Mouse (Mus musculus) kidney, postnatal 10 days (tissue): ENCODE data around the gene Trpc2.

Experiments
- DNase-seq: peaks from one replicate; pipeline ENCODE4 v3.0.0; 2021; ENCODE audit warnings: mixed read lengths

Trpc2 gene

GRCm38 (mm10) chr7:102102696-102103095 lies 19.8 kb downstream of the Trpc2 start:
- DNase-seq: no peak

GRCm38 (mm10) chr7:102103555-102103954 lies 20.6 kb downstream of the Trpc2 start:
- DNase-seq: no peak

GRCm38 (mm10) chr7:102104126-102104525 lies 21.2 kb downstream of the Trpc2 start:
- DNase-seq: no peak

GRCm38 (mm10) chr7:102106700-102107141 lies 23.8 kb downstream of the Trpc2 start:
- DNase-seq: peak; percentile 30

- no peak for DNase-seq
These were observed 25.3 kb downstream of the Trpc2 start for GRCm38 (mm10) chr7:102108206-102108605.

- no peak for DNase-seq
These were observed 26.3 kb downstream of the Trpc2 start, which contains the start of gene Art5 for GRCm38 (mm10) chr7:102109171-102109570. Gene Art5 (minus strand): TSS chr7:102109489.

GRCm38 (mm10) chr7:102109746-102110145 lies 26.8 kb downstream of the Trpc2 start:
- DNase-seq: no peak

- DNase-seq: no peak
These were observed 30.3 kb downstream of the Trpc2 start for GRCm38 (mm10) chr7:102113151-102113729.

GRCm38 (mm10) chr7:102116579-102117331 lies 33.8 kb downstream of the Trpc2 start, which contains the start of gene Chrna10:
Gene Chrna10 (minus strand): TSS chr7:102116828.
- DNase-seq: no peak

- no peak for DNase-seq
These were observed 34.5 kb downstream of the Trpc2 start for GRCm38 (mm10) chr7:102117382-102117781.

GRCm38 (mm10) chr7:102120326-102120725 lies 37.4 kb downstream of the Trpc2 start:
- no peak for DNase-seq

- peak; percentile 31 for DNase-seq
These were observed 49.5 kb downstream of the Trpc2 start for GRCm38 (mm10) chr7:102132395-102132794.

GRCm38 (mm10) chr7:102137464-102137863 lies 54.5 kb downstream of the Trpc2 start:
- peak; percentile 61 for DNase-seq

- no peak for DNase-seq
These were observed 55.0 kb downstream of the Trpc2 start for GRCm38 (mm10) chr7:102137898-102138297.
